Mouse (Mus musculus) ES-E14 (cell line): ENCODE measurements around the gene Sulf2. TPM values are rescaled to one million over a fixed set of nuclear protein-coding genes. Genes with fewer than 3 reads are reported as not detected.

Source experiments
- DNase-seq: peaks from one replicate; pipeline ENCODE4 v3.0.0-alpha.2; 2013; ENCODE audit warnings: low read depth, low spot score
- H3K27ac ChIP-seq: 2 replicates; pipeline ENCODE4 v1.5.1; 2012; ENCODE audit warnings: low read depth, mild to moderate bottlenecking, low read length, moderate library complexity, mixed read lengths; ENCODE audit not compliant: poor library complexity, insufficient read depth, severe bottlenecking
- H3K36me3 ChIP-seq: 2 replicates; pipeline ENCODE4 v1.6.1; 2012; ENCODE audit warnings: mild to moderate bottlenecking, low read length, moderate library complexity, mixed read lengths; ENCODE audit not compliant: control insufficient read depth, poor library complexity, insufficient read depth, severe bottlenecking
- H3K4me1 ChIP-seq, 2 experiments: fragments of 150-350 bp in 1 of 2; sonication (generic) in 1 of 2; 2 replicates each; pipeline ENCODE4 v1.6.1; 2012; ENCODE audit warnings: low read length in 2 of 2, mild to moderate bottlenecking in 1 of 2, mixed read lengths in 1 of 2; ENCODE audit not compliant: control insufficient read depth in 2 of 2, insufficient read depth in 2 of 2, poor library complexity in 1 of 2
- H3K4me3 ChIP-seq, 2 experiments: fragments of 150-350 bp in 1 of 2; sonication (generic) in 1 of 2; 2 replicates each; pipeline ENCODE4 v1.5.1; 2012; ENCODE audit warnings: low read length in 2 of 2, low read depth in 1 of 2, mild to moderate bottlenecking in 1 of 2, mixed read lengths in 1 of 2; ENCODE audit not compliant: insufficient read depth in 1 of 2, poor library complexity in 1 of 2, severe bottlenecking in 1 of 2
- H3K9ac ChIP-seq: 2 replicates; pipeline ENCODE4 v1.6.1; 2012; ENCODE audit warnings: low read depth, mild to moderate bottlenecking, low read length, mixed read lengths; ENCODE audit not compliant: poor library complexity, insufficient read depth, severe bottlenecking
- H3K9me3 ChIP-seq: fragments of 150-350 bp; sonication (generic); 2 replicates; pipeline ENCODE4 v1.6.1; 2012; ENCODE audit warnings: low read depth, mild to moderate bottlenecking, low read length; ENCODE audit not compliant: control insufficient read depth, insufficient read depth
- CHD2 ChIP-seq: IDR thresholded peaks from 2 replicates; pipeline ENCODE4 v1.6.1; 2014; ENCODE audit warnings: mild to moderate bottlenecking, low read depth, low read length, inconsistent platforms
- HCFC1 ChIP-seq: IDR thresholded peaks from 2 replicates; pipeline ENCODE4 v1.6.1; 2012; ENCODE audit warnings: low read length, inconsistent platforms, borderline replicate concordance; ENCODE audit not compliant: insufficient read depth
- MAFK ChIP-seq: IDR thresholded peaks from 2 replicates; pipeline ENCODE4 v1.6.1; 2014; ENCODE audit warnings: mild to moderate bottlenecking, low read depth, low read length, inconsistent platforms; ENCODE audit not compliant: insufficient read depth
- ZC3H11A ChIP-seq: IDR thresholded peaks from 2 replicates; pipeline ENCODE4 v1.6.1; 2012; ENCODE audit warnings: low read depth, mild to moderate bottlenecking, inconsistent platforms, low read length, borderline replicate concordance
- ZNF384 ChIP-seq: IDR thresholded peaks from 2 replicates; pipeline ENCODE4 v1.6.1; 2012; ENCODE audit warnings: low read depth, low read length, inconsistent platforms
- in situ Hi-C, 2 experiments: fragments of 600-800 bp; cut with MboI; formaldehyde crosslinking; loops; one replicate each; pipeline ENCODE4 v1.15.1; 2025; ENCODE audit warnings: low sequenced_read_pairs in 2 of 2, inconsistent platforms in 1 of 2; ENCODE audit not compliant: unreplicated experiment in 2 of 2
- total RNA-seq: library from RNA; depleted of rRNA; stranded (reverse); fragments of 300-350 nt; gene quantifications from 2 replicates; pipeline ENCODE4 v1.2.3, GENCODE M21; 2012

Sulf2 gene
- total RNA-seq, 1 experiment, result 102 TPM

GRCm38 (mm10) chr2:166045549-166046501 is 109.6 kb downstream of the Sulf2 start:
- in situ Hi-C loops, result loop anchor here in 1 of 2 experiments (10.0 kb wide), 1 partner anchor 121 kb away; no protein-coding TSS in a partner anchor
- Histone ChIP-seq H3K9ac (no peak overlapping the region), H3K9me3 (no peaks in the 10 kb centered on the region), H3K4me3 (no peak overlapping the region), H3K27ac (no peak overlapping the region), H3K4me1 (peaks cover 3% of the 10 kb centered on the region in 2 experiments; a peak in 1 of 4 replicates), H3K36me3 (peaks cover 20% of the 10 kb centered on the region)
- no peak for TF ChIP-seq HCFC1
- TF ChIP-seq CHD2, result no peak
- no peak for TF ChIP-seq MAFK
- TF ChIP-seq ZNF384, result no peak
- TF ChIP-seq ZC3H11A, result peak; percentile 87
- DNase-seq, result no peak

GRCm38 (mm10) chr2:166045006-166045405 is 110.5 kb downstream of the Sulf2 start:
- in situ Hi-C loops, result loop anchor here in 1 of 2 experiments (10.0 kb wide), 1 partner anchor 120 kb away; no protein-coding TSS in a partner anchor
- TF ChIP-seq HCFC1, result no peak
- TF ChIP-seq ZNF384, result no peak
- no peak for TF ChIP-seq MAFK
- no peak for TF ChIP-seq CHD2
- TF ChIP-seq ZC3H11A, result no peak
- Histone ChIP-seq H3K4me3 (no peak overlapping the region), H3K36me3 (peaks cover 16% of the 10 kb centered on the region), H3K4me1 (peaks cover 3% of the 10 kb centered on the region in 2 experiments; a peak in 1 of 4 replicates), H3K9me3 (no peaks in the 10 kb centered on the region), H3K9ac (no peak overlapping the region), H3K27ac (no peak overlapping the region)
- no peak for DNase-seq

GRCm38 (mm10) chr2:166042542-166042941 is 112.9 kb downstream of the Sulf2 start:
- TF ChIP-seq HCFC1 (no peak), ZNF384 (no peak), CHD2 (no peak), ZC3H11A (no peak), MAFK (no peak)
- Histone ChIP-seq H3K4me3 (no peak overlapping the region), H3K9me3 (no peaks in the 10 kb centered on the region), H3K4me1 (peaks cover 3 to 5% of the 10 kb centered on the region in 2 experiments; a peak in 1 of 4 replicates), H3K27ac (no peak overlapping the region), H3K36me3 (peaks cover 9% of the 10 kb centered on the region), H3K9ac (no peak overlapping the region)
- no peak for DNase-seq
- in situ Hi-C loops, result loop anchor here in 1 of 2 experiments (10.0 kb wide), 1 partner anchor 118 kb away; no protein-coding TSS in a partner anchor

GRCm38 (mm10) chr2:166039681-166040080 is 115.8 kb downstream of the Sulf2 start:
- H3K9ac ChIP-seq, result no peak overlapping the region
- in situ Hi-C loops, result loop anchor here in 1 of 2 experiments (10.0 kb wide), 1 partner anchor 115 kb away; no protein-coding TSS in a partner anchor
- no peak for TF ChIP-seq CHD2
- TF ChIP-seq ZNF384, result no peak
- H3K36me3 ChIP-seq, result peaks cover 13% of the 10 kb centered on the region
- H3K9me3 ChIP-seq, result no peaks in the 10 kb centered on the region
- no peak for DNase-seq
- H3K27ac ChIP-seq, result no peak overlapping the region
- no peak overlapping the region for H3K4me3 ChIP-seq
- H3K4me1 ChIP-seq, result peaks cover 7 to 8% of the 10 kb centered on the region in 2 experiments
